Mouse (Mus musculus): ENCODE results near the gene Tns4.

Tns4 gene

GRCm38 (mm10) chr11:99089077-99089601, at the start of gene Tns4:
Gene Tns4, minus strand, starts transcription at chr11:99089306.
- no peak for DNase-seq

GRCm38 (mm10) chr11:99137385-99137784, 48.3 kb upstream of the Tns4 start:
- no peak for DNase-seq

- DNase-seq: no peak
Observed at GRCm38 (mm10) chr11:99136961-99137360, 47.9 kb upstream of the Tns4 start.

- DNase-seq: no peak
Observed at GRCm38 (mm10) chr11:99136361-99136760, 47.3 kb upstream of the Tns4 start.

- no peak for DNase-seq
Observed at GRCm38 (mm10) chr11:99135047-99135440, 45.9 kb upstream of the Tns4 start.

DNA sequence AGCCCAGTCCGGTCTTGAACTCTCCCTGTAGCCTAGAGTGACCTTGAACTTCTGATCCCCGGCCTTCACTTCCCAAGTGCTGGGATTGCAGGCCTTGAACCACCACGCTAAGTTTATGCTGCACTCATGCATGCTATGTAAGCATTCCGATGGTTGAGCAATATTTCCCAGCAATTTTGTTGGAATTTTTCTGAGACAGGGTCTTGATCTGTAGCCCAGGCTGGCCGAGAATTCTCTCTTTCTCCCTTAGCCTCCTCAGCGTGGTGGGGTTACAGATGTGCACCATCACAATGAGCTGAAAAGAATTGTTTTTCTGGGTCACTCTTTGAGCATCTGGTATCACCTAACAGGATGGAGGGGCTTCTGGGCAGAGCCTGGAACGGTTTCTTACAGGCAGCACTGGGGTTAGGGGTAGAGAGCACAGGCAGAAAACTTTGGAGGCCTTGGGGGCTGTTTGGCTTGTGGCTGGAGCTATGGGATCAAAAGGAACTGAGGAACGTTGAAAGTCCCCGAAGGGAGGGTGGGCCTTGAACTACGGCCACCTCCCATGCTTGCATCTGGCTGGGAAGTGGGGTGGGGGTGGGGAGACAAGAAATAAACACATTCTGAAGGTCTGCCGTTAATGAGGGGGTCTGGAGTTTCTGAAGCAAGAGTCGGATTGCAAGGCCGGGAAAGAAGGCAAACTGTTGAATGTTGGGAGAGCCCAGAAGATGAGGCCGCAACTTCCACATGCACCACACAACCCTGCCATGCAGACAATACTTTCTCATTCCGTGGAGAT, 45.4 kb upstream of the Tns4 start:
- no peak for DNase-seq

- DNase-seq: no peak
Observed at GRCm38 (mm10) chr11:99133285-99133897, 44.3 kb upstream of the Tns4 start.

GRCm38 (mm10) chr11:99132091-99132730, 43.1 kb upstream of the Tns4 start:
- DNase-seq: no peak

DNA sequence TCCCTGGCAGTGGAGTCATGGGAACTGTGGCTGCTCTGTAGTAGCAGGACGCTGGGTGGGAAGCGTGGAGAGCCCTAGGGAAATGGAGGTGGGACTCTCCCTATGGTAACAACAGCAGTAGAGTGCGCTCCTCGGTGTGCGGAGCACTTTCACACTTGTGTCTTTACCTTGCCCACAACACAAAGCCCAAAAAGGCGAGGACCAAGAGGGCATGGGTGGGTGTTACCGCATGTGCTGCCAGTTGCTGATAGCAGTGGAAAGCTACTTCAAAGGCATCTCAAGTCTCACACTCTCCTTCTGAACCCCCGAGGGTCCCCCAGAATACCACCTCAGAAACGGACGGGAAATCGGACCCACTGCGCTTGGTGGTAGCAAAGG, 42.3 kb upstream of the Tns4 start:
- no peak for DNase-seq

- no peak for DNase-seq
Observed at GRCm38 (mm10) chr11:99130736-99131462, 41.8 kb upstream of the Tns4 start.

DNA sequence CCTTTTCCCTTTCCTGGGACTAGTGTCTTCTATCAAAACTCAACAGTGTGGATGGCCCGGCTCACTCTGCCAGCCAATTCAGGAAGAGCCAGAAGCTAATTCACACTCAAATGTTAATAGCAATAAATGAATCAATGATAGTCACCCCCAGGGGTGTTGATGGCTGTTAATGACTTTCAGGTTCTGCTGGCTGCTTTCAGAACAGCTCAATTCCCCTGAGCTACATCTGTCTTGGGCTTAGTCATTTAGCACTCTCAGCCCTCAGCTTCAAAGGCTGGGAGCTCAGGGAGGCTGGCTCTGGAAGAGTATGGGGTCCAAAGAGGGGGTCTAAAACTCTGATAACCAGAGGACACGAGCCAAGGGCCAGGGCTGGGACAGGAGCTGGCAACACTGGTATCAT, 40.2 kb upstream of the Tns4 start:
- DNase-seq: no peak

GRCm38 (mm10) chr11:99127785-99128682, 38.9 kb upstream of the Tns4 start:
- DNase-seq: no peak

DNA sequence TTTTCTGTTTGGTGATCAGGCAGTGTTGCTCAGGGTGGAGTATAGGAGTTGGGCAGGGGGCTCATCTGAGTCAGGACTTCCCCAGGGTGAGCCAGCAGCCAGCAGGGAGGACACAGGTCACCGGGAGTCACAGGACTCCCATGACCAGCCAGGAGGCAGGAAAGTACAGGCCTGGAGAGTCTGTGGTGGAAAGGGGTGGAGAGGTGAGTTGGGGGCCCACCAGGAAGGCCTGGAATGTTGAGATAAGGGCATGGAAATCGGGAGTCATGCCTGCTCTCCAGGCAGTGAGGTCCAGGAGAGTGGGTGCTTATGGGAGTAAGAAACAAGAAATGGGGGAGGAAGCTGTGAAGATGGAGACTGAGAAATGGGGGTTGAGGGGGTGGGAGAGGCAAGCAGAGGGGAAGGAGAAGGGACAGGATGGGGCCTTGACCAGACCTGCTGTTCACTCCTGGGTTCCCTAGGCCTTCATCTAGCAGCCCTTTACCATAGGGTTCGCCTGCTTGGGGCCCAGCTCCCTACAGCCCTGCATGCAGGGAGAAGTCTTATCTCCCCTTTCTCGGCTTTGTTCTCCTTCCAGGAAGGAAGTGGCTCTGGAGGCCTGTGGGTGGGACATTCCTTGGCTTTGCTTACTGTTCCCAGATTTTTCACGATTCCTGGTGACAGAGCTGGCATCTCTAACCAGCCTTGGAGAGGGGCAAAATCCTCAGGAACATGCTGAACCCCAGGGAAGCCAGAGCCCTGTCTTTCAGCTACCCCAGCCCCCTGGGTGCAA, 37.6 kb upstream of the Tns4 start:
- peak; percentile 14 to 23 for DNase-seq

- no peak for DNase-seq
Observed at GRCm38 (mm10) chr11:99124635-99125029, 35.5 kb upstream of the Tns4 start.

DNA sequence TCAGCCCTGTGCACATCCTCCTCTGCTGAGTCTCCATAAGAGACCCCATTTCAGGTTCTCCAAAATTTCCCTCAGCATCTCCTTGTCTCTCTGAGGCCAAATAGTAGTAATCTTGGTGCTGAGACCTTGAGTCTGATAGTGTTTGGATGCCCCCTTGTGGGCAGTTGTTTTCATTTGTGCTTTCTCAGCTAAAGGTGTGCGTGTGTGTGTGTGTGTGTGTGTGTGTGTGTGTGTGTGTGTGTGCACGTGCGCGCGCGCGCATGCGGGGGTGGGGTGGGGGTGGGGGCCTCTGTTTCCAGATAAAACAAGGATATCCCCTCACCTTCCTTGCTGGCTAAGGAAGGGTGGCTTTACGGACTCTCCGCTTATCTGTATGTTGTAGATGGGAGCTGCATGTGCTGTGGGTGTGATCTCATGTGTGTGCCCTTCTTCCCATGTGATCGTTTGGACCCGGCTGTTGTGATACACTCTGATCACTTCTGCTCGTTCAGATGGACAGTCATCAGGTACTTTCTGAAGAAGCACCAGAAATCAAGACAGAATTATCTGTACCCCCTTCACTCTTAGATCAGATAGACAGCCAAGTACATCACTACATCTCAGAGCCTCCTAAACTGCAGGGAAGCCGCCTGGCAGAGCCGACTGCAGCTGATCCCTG, 35.0 kb upstream of the Tns4 start:
- peak; percentile 31 to 73 for DNase-seq

- DNase-seq: no peak
Observed at GRCm38 (mm10) chr11:99122703-99123102, 33.6 kb upstream of the Tns4 start.

GRCm38 (mm10) chr11:99121218-99121631, 32.1 kb upstream of the Tns4 start:
- no peak for DNase-seq

DNA sequence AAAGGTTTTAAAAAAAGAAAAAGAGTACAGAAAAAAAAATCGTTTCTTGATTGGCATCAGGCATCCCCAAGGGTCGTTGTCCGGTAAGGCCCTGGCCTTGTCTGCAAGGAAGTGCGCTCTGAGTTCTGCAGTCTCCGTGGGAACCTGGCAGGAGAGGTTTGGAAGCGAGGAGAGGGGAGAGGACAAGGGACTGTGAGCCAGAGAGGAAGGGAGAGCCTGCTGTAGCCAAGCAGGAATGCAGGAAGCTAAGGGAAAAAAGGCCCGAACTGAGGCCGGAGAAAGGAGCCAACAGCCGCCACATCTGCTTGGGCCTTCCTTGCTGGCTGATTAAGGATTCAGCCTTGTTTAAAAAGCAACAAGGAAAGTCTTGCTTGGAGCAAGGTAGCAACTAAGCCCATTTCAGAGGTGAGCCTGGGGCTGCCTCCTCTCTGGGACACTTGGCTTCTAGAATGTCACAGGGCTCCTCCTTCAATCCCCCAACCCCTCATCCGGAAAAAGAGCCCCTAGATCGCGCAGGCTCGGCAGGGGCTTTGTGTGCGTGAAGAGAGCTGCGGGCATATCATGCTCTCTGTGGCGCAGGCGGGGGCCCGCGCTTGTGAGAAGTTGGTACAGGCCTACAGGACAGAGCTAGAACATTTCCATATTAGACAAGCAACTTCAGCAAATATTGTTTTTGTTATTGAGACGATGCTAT, 31.6 kb upstream of the Tns4 start:
- no peak for DNase-seq

DNA sequence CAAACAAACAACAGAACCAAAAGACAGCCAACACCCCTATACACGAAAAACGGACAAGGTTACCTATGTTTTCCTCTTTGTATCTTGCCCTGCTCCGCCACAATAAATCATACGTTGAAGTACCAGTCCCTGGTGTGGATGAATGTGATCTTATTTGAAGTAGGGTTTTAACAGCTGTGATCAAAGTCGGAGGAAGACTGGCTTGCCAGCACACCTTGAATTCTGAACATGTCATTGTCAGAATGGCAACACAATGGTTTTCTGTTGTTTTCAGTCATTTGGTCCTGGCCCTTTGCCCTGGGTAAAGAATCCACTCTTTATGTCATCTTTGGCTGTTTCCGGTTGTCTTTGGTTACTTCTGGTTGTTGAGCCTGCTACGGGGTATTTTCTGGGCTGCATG, 29.9 kb upstream of the Tns4 start:
- no peak for DNase-seq

- DNase-seq: no peak
Observed at GRCm38 (mm10) chr11:99118420-99118819, 29.3 kb upstream of the Tns4 start.
